Mouse (Mus musculus) stomach, postnatal 0 days (tissue): ENCODE measurements around the gene Mageb3.
A peak's percentile ranks its signal among the peaks of the same experiment; 100 is the strongest.

ENCODE experiments used
- CTCF ChIP-seq: IDR thresholded peaks from 2 replicates; pipeline ENCODE4 v1.5.1; 2016; ENCODE audit warnings: antibody characterized with exemption, low read depth, mild to moderate bottlenecking, moderate library complexity
- EP300 ChIP-seq: optimal IDR thresholded peaks from 2 replicates; pipeline ENCODE3; 2016; ENCODE audit warnings: antibody characterized with exemption

DNA sequence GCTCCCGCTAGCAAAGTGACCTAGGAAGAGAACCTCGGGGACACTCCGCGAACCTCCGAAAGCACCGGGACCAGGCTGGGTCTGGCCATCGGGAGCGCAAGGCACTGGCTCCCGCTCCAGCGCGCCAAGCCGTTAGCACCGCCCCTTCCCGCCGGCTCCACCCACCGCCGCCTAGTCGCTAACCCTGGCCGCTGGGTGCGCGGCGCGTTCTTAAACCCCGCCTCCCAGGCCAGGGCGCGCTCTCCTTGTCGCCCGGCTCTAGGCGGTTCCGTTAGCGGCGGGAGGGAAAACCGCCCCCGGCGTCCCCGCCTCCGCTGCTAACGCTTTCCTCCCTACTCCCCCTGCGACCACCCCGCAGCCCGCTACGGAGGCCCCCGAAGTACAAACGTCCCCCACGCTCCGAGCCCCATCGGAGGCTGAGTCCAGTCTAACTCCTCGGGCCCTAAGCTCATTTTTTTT lies at the start of gene Mageb3, which contains the start of gene Ctdspl2:
- TF ChIP-seq CTCF (peak; percentile 46; the same call in 1 of the 2 replicates), EP300 (no peak)
